Mouse (Mus musculus): Measurements from ENCODE around the gene Dcakd. TPM values are rescaled to one million over a fixed set of nuclear protein-coding genes. Genes with fewer than 3 reads are reported as not detected.

Dcakd gene
- total and polyA plus RNA-seq, 2 experiments from 2014 or later, result 149 to 176 TPM

DNA sequence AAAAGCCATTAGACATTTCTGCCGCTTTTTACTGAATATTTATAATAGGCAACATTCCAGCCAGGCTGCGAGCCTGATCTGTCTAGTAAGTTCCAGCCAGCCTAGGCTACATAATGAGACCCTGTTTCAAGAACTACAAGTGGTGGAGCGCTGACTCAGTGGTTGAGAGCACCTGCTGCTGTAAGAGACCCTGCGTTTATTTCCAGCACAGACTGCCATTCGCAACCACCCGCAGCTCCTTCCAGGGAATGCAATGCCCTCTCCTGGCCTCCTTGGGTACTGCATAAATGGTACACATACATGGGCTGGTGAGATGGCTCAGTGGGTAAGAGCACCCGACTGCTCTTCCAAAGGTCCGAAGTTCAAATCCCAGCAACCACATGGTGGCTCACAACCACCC is 18.9 kb downstream of the Dcakd start:
- Histone ChIP-seq H3K4me1 (ENCODE audit: insufficient read depth, low read length) (no peaks in the 10 kb centered on the region), H3K4me2 (ENCODE audit: low read depth, low read length) (no peak overlapping the region), H3K27ac (no peak overlapping the region), H3K9ac (replicated peaks; ENCODE audit: low read length) (no peak overlapping the region), H3K27me3 (ENCODE audit: insufficient read depth, low read length) (no peaks in the 10 kb centered on the region), H3K9me3 (ENCODE audit: low read length) (no peaks in the 10 kb centered on the region), H3K36me3 (ENCODE audit: insufficient read depth, low read length) (no peaks in the 10 kb centered on the region), H3K4me3 (ENCODE audit: low read length) (no peak overlapping the region)
- TF ChIP-seq CTCF (IDR thresholded peaks at IDR 0.05; ENCODE audit: low read depth), result peak; percentile 46
- no peak for DNase-seq (ENCODE audit: low spot score)
- ATAC-seq, result no peak
- WGBS, result 89% methylated on average over 8 of the region's 8 CpGs

DNA sequence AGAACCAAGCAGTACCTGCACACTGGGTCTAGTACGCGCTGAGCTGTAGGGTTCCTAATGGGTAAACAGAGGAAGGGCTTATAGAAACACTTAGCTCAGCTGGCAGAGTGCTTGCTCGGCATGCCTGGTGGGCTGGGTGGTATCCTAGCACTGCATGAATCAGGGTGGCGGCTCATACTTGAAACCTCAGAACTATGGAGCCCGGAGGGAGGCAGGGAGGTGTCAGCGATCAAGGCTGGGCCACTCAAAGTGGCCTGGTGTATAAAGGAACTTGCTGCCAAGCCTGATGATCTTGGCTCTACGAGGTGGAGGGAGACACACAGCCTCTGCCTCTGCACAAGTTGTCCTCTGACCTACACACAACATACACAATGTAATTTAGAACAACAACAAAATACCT is 19.6 kb downstream of the Dcakd start:
- no peak overlapping the region for H3K4me2 ChIP-seq (ENCODE audit: low read depth, low read length)
- no peak for TF ChIP-seq CTCF (IDR thresholded peaks at IDR 0.05; ENCODE audit: low read depth)
- H3K36me3 ChIP-seq (ENCODE audit: insufficient read depth, low read length), result no peaks in the 10 kb centered on the region
- H3K27ac ChIP-seq, result no peak overlapping the region
- H3K4me3 ChIP-seq (ENCODE audit: low read length), result no peak overlapping the region
- no peaks in the 10 kb centered on the region for H3K27me3 ChIP-seq (ENCODE audit: insufficient read depth, low read length)
- DNase-seq (ENCODE audit: low spot score) (no peak), ATAC-seq (no peak)
- H3K4me1 ChIP-seq (ENCODE audit: insufficient read depth, low read length), result no peaks in the 10 kb centered on the region
- 76% methylated on average over 7 of the region's 7 CpGs for WGBS
- no peak overlapping the region for H3K9ac ChIP-seq (replicated peaks; ENCODE audit: low read length)
- H3K9me3 ChIP-seq (ENCODE audit: low read length), result no peaks in the 10 kb centered on the region

DNA sequence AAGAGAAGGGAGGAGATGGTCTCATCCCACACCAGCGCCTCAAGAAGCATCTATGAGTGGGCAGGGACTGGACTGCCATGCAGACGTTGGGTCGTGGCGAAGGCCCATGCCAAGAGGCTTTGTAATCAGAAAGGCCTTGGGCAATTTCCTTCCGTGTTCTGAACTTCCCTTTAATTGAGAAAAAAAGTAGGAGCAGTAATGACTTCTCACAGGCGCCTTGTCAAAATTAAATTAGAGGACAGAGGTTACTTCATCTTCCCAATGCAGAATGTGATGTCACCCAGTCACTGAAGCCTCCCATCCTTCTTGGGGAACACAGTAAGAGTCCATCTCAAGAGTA is 21.2 kb downstream of the Dcakd start:
- 71% methylated on average over 6 of the region's 6 CpGs for WGBS
- H3K27ac ChIP-seq, result no peak overlapping the region
- ATAC-seq (no peak), DNase-seq (ENCODE audit: low spot score) (no peak)
- no peak for TF ChIP-seq CTCF (IDR thresholded peaks at IDR 0.05; ENCODE audit: low read depth)
- H3K27me3 ChIP-seq (ENCODE audit: insufficient read depth, low read length), result no peaks in the 10 kb centered on the region
- H3K4me1 ChIP-seq (ENCODE audit: insufficient read depth, low read length), result peaks cover 5% of the 10 kb centered on the region; the same call in 1 of the 2 replicates
- H3K9ac ChIP-seq (replicated peaks; ENCODE audit: low read length), result no peak overlapping the region
- H3K4me3 ChIP-seq (ENCODE audit: low read length), result no peak overlapping the region
- H3K4me2 ChIP-seq (ENCODE audit: low read depth, low read length), result no peak overlapping the region
- no peaks in the 10 kb centered on the region for H3K36me3 ChIP-seq (ENCODE audit: insufficient read depth, low read length)
- no peaks in the 10 kb centered on the region for H3K9me3 ChIP-seq (ENCODE audit: low read length)

DNA sequence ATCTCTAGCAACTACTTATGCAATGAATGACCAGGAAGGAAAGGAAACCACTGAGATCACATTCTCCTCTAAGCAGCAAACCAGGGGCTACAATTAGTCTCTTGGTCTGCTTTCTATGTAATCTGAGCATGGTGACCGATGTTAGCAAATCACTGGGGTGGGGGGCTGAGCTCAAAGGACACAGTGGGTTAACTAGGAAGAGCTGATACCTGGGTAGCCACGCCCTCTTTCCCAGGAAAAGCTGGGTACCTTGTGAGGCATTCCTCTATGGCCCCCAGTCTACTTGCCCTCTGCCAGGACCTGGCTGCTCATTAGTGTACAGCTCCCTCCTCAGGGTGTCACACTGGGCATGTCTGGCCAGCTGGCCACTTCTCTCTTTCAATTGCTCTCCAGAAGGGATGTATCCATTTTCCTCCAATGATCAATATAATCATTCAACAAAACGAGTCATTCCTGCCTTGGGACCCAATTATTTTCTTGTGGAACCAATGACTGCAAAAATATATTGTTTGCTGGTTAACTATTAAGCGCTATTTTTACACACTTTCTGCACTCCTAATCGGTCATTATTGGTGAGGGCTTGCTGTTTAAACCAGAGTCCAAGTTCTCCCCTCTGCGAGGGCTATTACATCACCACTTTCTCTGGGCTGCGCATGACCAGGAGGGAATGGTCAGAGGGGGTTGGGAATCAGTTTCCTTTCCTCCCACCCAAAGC is 21.7 kb downstream of the Dcakd start:
- DNase-seq (ENCODE audit: low spot score) (no peak), ATAC-seq (no peak)
- no peak overlapping the region for H3K9ac ChIP-seq (replicated peaks; ENCODE audit: low read length)
- H3K4me2 ChIP-seq (ENCODE audit: low read depth, low read length), result no peak overlapping the region
- no peak overlapping the region for H3K27ac ChIP-seq
- H3K9me3 ChIP-seq (ENCODE audit: low read length), result no peaks in the 10 kb centered on the region
- H3K4me1 ChIP-seq (ENCODE audit: insufficient read depth, low read length), result peaks cover 5% of the 10 kb centered on the region; the same call in 1 of the 2 replicates
- no peaks in the 10 kb centered on the region for H3K36me3 ChIP-seq (ENCODE audit: insufficient read depth, low read length)
- H3K4me3 ChIP-seq (ENCODE audit: low read length), result no peak overlapping the region
- TF ChIP-seq CTCF (IDR thresholded peaks at IDR 0.05; ENCODE audit: low read depth), result no peak
- H3K27me3 ChIP-seq (ENCODE audit: insufficient read depth, low read length), result no peaks in the 10 kb centered on the region
- 90% methylated on average over 7 of the region's 7 CpGs for WGBS

DNA sequence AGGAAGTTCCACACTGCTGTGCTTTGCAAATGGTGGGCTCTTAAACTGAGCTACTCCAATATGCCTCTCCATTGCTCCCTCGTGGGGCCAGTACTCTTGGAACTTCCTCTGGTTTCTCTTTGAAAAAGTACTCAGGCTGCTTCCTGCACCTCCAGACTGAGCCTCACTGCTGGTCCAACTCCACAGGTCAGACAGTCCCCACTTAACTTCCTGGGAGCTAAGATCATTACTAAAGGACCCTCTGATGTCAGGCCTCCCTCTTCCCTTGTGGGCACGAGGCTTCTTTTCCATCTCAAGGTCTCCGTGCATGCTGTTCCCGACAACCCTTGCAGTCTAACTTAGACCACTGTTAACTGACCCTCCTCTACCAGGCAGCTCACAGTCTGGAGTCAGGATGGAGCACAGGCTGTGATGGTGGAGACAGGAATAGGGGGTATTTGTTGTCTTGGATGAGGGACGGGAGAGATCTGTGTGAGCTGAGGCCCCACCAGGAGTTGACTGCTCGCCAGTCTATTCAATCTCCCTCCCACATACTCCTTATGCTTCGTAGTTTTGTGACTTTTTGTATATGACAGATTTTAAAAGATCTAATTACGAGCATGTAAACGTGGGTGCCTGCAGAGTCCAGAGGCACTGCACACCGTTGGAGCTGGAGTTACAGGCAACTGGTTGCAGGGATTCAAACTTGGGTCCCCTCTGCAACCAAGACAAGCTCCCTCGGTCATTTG is 22.7 kb downstream of the Dcakd start:
- no peak overlapping the region for H3K27ac ChIP-seq
- no peak overlapping the region for H3K4me3 ChIP-seq (ENCODE audit: low read length)
- 80% methylated on average over 11 of the region's 11 CpGs for WGBS
- no peak for TF ChIP-seq CTCF (IDR thresholded peaks at IDR 0.05; ENCODE audit: low read depth)
- no peaks in the 10 kb centered on the region for H3K9me3 ChIP-seq (ENCODE audit: low read length)
- no peaks in the 10 kb centered on the region for H3K36me3 ChIP-seq (ENCODE audit: insufficient read depth, low read length)
- no peak for ATAC-seq
- peaks cover 5% of the 10 kb centered on the region; the same call in 1 of the 2 replicates for H3K4me1 ChIP-seq (ENCODE audit: insufficient read depth, low read length)
- no peak overlapping the region for H3K4me2 ChIP-seq (ENCODE audit: low read depth, low read length)
- no peak overlapping the region for H3K9ac ChIP-seq (replicated peaks; ENCODE audit: low read length)
- DNase-seq (ENCODE audit: low spot score), result no peak
- H3K27me3 ChIP-seq (ENCODE audit: insufficient read depth, low read length), result no peaks in the 10 kb centered on the region

DNA sequence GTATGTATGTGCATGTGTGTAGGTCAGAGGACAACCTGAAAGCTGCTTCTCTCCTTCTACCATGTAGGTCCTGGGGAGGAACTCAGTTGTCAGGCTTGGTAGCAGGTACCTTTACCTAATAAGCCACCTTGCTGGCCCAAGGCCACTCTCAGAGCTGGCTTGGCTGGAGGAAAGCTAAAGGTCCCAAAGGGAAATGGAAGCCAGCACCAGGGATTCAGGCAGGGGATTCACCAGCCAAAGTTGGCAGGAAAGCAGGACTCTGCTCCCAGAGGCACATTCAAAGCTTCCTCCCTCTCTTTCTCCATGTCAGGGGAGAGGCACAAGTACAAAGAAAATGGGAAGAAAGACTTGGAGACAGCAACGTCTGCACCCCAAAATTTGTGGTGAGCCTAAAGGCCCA is 23.3 kb downstream of the Dcakd start:
- H3K27ac ChIP-seq, result no peak overlapping the region
- DNase-seq (ENCODE audit: low spot score) (no peak), ATAC-seq (no peak)
- H3K4me1 ChIP-seq (ENCODE audit: insufficient read depth, low read length), result peaks cover 5% of the 10 kb centered on the region; the same call in 1 of the 2 replicates
- no peak overlapping the region for H3K4me2 ChIP-seq (ENCODE audit: low read depth, low read length)
- H3K36me3 ChIP-seq (ENCODE audit: insufficient read depth, low read length), result no peaks in the 10 kb centered on the region
- 95% methylated on average over 1 of the region's 1 CpGs for WGBS
- no peak for TF ChIP-seq CTCF (IDR thresholded peaks at IDR 0.05; ENCODE audit: low read depth)
- no peaks in the 10 kb centered on the region for H3K27me3 ChIP-seq (ENCODE audit: insufficient read depth, low read length)
- no peak overlapping the region for H3K4me3 ChIP-seq (ENCODE audit: low read length)
- H3K9me3 ChIP-seq (ENCODE audit: low read length), result no peaks in the 10 kb centered on the region
- H3K9ac ChIP-seq (replicated peaks; ENCODE audit: low read length), result no peak overlapping the region

DNA sequence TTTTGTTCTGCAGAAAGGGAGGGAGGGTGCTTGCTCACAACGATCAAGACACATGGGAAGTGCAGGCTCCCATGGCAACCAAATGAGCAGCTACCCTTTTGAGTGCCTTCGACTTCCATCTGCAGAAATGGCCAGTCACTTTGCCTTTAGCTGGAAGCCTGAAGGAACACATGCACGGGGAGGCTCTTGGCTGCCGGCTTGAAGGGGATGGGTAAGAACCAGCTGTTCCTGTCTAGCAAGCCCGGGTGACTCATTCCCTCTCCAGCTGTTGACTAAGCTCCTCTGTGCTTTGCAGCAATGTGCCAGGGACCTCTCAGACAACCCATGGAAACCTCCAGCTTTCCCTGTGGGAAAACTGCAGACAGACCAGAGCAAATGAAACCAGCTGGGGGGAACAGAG is 24.9 kb downstream of the Dcakd start:
- no peaks in the 10 kb centered on the region for H3K9me3 ChIP-seq (ENCODE audit: low read length)
- peak; percentile 66 for DNase-seq (ENCODE audit: low spot score)
- H3K27ac ChIP-seq, result peak overlapping the region; percentile 22; the same call in 1 of the 2 replicates
- no peak overlapping the region for H3K4me3 ChIP-seq (ENCODE audit: low read length)
- H3K4me2 ChIP-seq (ENCODE audit: low read depth, low read length), result no peak overlapping the region
- TF ChIP-seq CTCF (IDR thresholded peaks at IDR 0.05; ENCODE audit: low read depth), result no peak
- no peaks in the 10 kb centered on the region for H3K27me3 ChIP-seq (ENCODE audit: insufficient read depth, low read length)
- no peak overlapping the region for H3K9ac ChIP-seq (replicated peaks; ENCODE audit: low read length)
- WGBS, result 20% methylated on average over 5 of the region's 5 CpGs
- H3K4me1 ChIP-seq (ENCODE audit: insufficient read depth, low read length), result peaks cover 5% of the 10 kb centered on the region; the same call in 1 of the 2 replicates
- H3K36me3 ChIP-seq (ENCODE audit: insufficient read depth, low read length), result 0 out of 2 replicates have a peak, but pooled peaks cover 7% of the 10 kb centered on the region
- ATAC-seq, result peak; percentile 83
